Mouse (Mus musculus): ENCODE data around the gene Clmp. TPM values are rescaled to one million over a fixed set of nuclear protein-coding genes. Genes with fewer than 3 reads are reported as not detected.

Clmp gene
- polyA plus RNA-seq, 1 experiment from 2014 or later, result 42.9 TPM

DNA sequence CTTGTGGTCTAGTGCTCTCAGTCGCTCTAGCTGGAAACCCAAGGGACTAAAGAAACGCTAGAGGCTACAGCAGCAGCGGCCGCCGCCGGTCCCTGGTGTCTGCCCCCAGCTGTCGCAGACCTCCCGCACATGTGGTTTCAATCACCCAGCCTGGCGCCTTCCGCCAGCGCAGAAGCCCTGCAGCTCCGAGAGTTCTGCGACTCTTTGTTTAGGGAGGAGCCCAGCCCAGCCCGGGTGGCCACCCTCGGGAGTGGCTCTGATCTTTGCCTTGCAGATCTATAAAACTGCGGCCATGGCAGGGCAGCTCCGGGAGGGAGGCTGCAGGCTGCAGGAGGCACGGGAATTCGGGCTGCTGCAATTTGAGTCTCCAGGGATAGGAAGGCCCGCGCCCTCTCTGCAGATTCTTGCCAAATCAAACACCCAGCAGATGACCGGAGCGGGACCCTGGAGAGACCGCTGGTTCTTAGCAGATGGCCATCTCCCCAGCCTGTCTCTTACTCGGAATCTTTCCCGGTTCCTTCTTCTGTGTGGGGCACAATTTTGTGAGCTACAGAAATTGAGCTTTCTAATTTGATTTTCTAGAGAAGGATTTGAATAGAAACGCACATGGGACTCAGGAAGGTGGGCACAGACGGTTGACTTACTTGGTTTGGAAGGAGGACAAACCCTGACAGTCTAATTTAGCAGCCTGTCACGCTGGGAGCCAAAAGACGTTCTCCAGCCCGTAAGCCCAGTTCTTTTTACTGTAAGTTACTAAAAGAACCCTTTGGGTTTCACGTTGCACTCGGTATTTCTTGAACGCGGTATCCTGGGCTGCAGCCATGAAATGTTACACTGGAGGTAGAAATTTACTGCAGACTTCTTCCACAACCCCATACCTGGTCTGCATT is 45.2 kb downstream of the Clmp start:
- Histone ChIP-seq H3K9me3 (ENCODE audit: control insufficient read depth, low read depth, low read length) (no peaks in the 10 kb centered on the region), H3K4me1 (ENCODE audit: control insufficient read depth, insufficient read depth, low read length) (no peaks in the 10 kb centered on the region), H3K27me3 (ENCODE audit: control insufficient read depth, insufficient read depth, low read length) (no peaks in the 10 kb centered on the region), H3K9ac (replicated peaks; ENCODE audit: low read depth, low read length) (peak overlapping the region; percentile 22), H3K4me3 (ENCODE audit: low read depth, low read length) (peak overlapping the region; percentile 33), H3K4me2 (replicated peaks; ENCODE audit: low read depth, low read length) (peak overlapping the region; percentile 70), H3K36me3 (ENCODE audit: control insufficient read depth, insufficient read depth, low read length) (no peaks in the 10 kb centered on the region), H3K27ac (ENCODE audit: low read length) (peak overlapping the region; percentile 93)
- ATAC-seq (ENCODE audit: insufficient number of reproducible peaks, insufficient read depth, low FRiP score, low read depth), result peak; percentile 90
- WGBS, result under 1% methylated on average over 35 of the region's 35 CpGs

DNA sequence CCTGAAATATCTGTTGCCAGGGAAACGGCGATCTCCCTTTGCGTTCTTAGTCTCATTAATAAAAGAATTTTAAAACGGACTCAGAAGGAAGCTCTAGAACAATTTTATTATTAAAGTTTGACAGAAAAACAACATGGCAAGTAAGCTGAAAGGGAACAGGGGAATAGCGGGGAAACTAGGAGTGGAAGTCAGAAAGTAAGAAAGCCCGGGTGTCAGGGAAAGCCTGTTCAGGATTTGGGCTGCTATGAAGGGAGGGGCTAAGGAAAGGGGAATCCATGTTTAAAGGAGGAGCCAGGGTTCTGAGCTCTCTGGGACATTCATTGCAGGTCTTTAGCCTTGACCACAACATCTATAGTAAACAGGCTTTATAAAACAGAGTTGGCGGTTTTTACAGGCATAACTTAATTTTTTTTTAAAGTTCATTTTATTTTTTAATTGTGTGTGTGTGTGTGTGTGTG is 45.9 kb downstream of the Clmp start:
- H3K27ac ChIP-seq (ENCODE audit: low read length), result peak overlapping the region; percentile 93
- no peaks in the 10 kb centered on the region for H3K4me1 ChIP-seq (ENCODE audit: control insufficient read depth, insufficient read depth, low read length)
- 10% methylated on average over 7 of the region's 7 CpGs for WGBS
- no peaks in the 10 kb centered on the region for H3K36me3 ChIP-seq (ENCODE audit: control insufficient read depth, insufficient read depth, low read length)
- H3K4me3 ChIP-seq (ENCODE audit: low read depth, low read length), result peak overlapping the region; percentile 33
- ATAC-seq (ENCODE audit: insufficient number of reproducible peaks, insufficient read depth, low FRiP score, low read depth), result no peak
- H3K27me3 ChIP-seq (ENCODE audit: control insufficient read depth, insufficient read depth, low read length), result no peaks in the 10 kb centered on the region
- H3K4me2 ChIP-seq (replicated peaks; ENCODE audit: low read depth, low read length), result peak overlapping the region; percentile 70
- peak overlapping the region; percentile 22; the same call in 1 of the 2 replicates for H3K9ac ChIP-seq (replicated peaks; ENCODE audit: low read depth, low read length)
- no peaks in the 10 kb centered on the region for H3K9me3 ChIP-seq (ENCODE audit: control insufficient read depth, low read depth, low read length)

DNA sequence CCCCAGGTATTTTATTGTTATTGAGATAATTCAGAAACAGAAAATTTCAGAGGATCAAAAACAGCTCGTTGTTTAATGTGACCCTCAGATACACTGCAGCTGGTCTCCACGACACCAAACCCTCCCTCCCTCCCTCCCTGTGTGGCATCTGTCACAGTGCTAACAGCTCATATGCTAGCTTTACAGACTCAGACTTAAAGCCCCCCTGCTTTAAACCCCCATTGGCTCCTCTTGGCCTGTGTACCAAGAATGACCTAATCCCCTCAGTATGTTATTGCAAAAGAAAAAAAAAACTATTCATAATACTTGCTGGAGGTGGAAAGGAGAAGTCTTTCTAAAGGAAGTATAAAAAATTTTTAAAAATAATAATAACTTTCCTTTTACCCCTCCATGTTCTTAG is 46.5 kb downstream of the Clmp start:
- H3K4me3 ChIP-seq (ENCODE audit: low read depth, low read length), result no peak overlapping the region
- H3K4me2 ChIP-seq (replicated peaks; ENCODE audit: low read depth, low read length), result no peak overlapping the region
- H3K9ac ChIP-seq (replicated peaks; ENCODE audit: low read depth, low read length), result no peak overlapping the region
- no peak for ATAC-seq (ENCODE audit: insufficient number of reproducible peaks, insufficient read depth, low FRiP score, low read depth)
- H3K4me1 ChIP-seq (ENCODE audit: control insufficient read depth, insufficient read depth, low read length), result no peaks in the 10 kb centered on the region
- WGBS, result 16% methylated on average over 2 of the region's 2 CpGs
- H3K9me3 ChIP-seq (ENCODE audit: control insufficient read depth, low read depth, low read length), result no peaks in the 10 kb centered on the region
- H3K27me3 ChIP-seq (ENCODE audit: control insufficient read depth, insufficient read depth, low read length), result no peaks in the 10 kb centered on the region
- no peaks in the 10 kb centered on the region for H3K36me3 ChIP-seq (ENCODE audit: control insufficient read depth, insufficient read depth, low read length)
- no peak overlapping the region; the same call in 1 of the 2 replicates for H3K27ac ChIP-seq (ENCODE audit: low read length)

DNA sequence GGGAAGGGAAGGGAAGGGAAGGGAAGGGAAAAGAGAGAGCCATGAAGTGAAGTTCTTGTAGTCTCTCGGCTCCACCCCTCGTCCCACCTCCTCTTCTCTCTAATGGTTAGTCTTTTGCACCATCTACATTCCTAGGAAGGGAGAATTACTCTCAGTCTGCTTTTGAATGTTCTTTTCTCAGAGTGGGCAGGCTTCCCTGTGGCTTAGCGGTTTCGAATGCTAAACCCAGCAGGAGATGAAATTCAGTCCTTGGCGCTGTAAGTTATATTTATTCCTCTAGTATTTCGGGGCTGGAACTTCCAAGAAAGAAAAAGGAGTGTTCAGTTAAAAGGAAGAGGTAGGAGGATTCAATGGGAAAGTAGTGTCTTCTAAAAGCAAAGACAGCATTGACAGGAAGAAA is 51.4 kb downstream of the Clmp start:
- no peak overlapping the region for H3K4me2 ChIP-seq (replicated peaks; ENCODE audit: low read depth, low read length)
- no peaks in the 10 kb centered on the region for H3K36me3 ChIP-seq (ENCODE audit: control insufficient read depth, insufficient read depth, low read length)
- 83% methylated on average over 6 of the region's 6 CpGs for WGBS
- no peak overlapping the region for H3K4me3 ChIP-seq (ENCODE audit: low read depth, low read length)
- H3K4me1 ChIP-seq (ENCODE audit: control insufficient read depth, insufficient read depth, low read length), result no peaks in the 10 kb centered on the region
- no peak overlapping the region for H3K27ac ChIP-seq (ENCODE audit: low read length)
- H3K9me3 ChIP-seq (ENCODE audit: control insufficient read depth, low read depth, low read length), result no peaks in the 10 kb centered on the region
- ATAC-seq (ENCODE audit: insufficient number of reproducible peaks, insufficient read depth, low FRiP score, low read depth), result no peak
- H3K9ac ChIP-seq (replicated peaks; ENCODE audit: low read depth, low read length), result no peak overlapping the region
- no peaks in the 10 kb centered on the region for H3K27me3 ChIP-seq (ENCODE audit: control insufficient read depth, insufficient read depth, low read length)

DNA sequence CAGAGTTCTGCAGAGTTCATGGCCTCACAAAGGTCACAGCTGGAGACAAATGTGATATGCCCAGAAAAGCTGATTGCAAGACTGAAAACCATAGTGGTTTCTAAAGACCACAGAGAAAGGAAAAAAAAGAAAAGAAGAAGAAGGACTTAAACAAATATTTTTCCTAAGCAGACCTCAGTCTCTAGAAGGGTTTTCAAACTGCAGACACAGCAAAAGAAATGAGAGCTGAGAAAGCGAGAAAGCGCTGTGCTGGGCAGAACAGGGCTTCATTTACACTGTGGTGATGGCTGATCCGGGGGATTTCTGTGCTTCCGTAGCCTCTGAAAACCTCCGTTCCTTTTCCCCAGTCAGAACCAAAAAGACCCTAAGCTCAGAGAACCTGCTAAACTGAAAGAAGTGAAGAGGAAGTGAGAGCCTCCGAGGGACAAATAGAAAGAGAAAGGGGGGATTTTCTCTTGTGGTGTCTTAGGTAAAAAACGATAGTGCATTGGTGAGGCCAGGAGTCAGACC is 57.8 kb downstream of the Clmp start:
- 39% methylated on average over 7 of the region's 7 CpGs for WGBS
- H3K4me3 ChIP-seq (ENCODE audit: low read depth, low read length), result no peak overlapping the region
- 0 out of 2 replicates have a peak, but pooled peaks cover 3% of the 10 kb centered on the region for H3K4me1 ChIP-seq (ENCODE audit: control insufficient read depth, insufficient read depth, low read length)
- no peak overlapping the region for H3K4me2 ChIP-seq (replicated peaks; ENCODE audit: low read depth, low read length)
- no peaks in the 10 kb centered on the region for H3K36me3 ChIP-seq (ENCODE audit: control insufficient read depth, insufficient read depth, low read length)
- no peak overlapping the region for H3K9ac ChIP-seq (replicated peaks; ENCODE audit: low read depth, low read length)
- no peak overlapping the region; the same call in 1 of the 2 replicates for H3K27ac ChIP-seq (ENCODE audit: low read length)
- H3K27me3 ChIP-seq (ENCODE audit: control insufficient read depth, insufficient read depth, low read length), result no peaks in the 10 kb centered on the region
- no peaks in the 10 kb centered on the region for H3K9me3 ChIP-seq (ENCODE audit: control insufficient read depth, low read depth, low read length)
- ATAC-seq (ENCODE audit: insufficient number of reproducible peaks, insufficient read depth, low FRiP score, low read depth), result no peak

DNA sequence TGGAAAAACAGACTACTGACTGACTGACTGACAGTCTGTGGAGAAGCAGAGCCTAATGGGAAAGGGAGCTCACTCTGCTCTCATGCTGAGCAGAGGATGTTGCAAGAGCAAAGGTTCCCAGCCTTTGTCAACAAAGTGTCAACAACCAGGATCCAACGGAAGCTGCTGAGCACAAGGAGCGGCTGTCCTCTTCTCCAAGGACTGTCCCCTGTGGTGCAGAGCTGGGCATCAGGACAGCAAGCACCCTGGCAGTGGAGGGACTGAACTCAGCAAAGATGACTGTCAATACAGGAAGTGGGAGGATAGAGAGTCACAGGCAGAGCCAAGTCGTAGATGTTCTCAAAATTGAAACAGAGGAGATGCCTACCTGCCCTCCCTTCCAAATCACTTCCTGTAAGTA is 58.5 kb downstream of the Clmp start:
- Histone ChIP-seq H3K27ac (ENCODE audit: low read length) (no peak overlapping the region), H3K9me3 (ENCODE audit: control insufficient read depth, low read depth, low read length) (no peaks in the 10 kb centered on the region), H3K4me1 (ENCODE audit: control insufficient read depth, insufficient read depth, low read length) (0 out of 2 replicates have a peak, but pooled peaks cover 3% of the 10 kb centered on the region), H3K4me2 (replicated peaks; ENCODE audit: low read depth, low read length) (no peak overlapping the region), H3K9ac (replicated peaks; ENCODE audit: low read depth, low read length) (no peak overlapping the region), H3K36me3 (ENCODE audit: control insufficient read depth, insufficient read depth, low read length) (no peaks in the 10 kb centered on the region), H3K27me3 (ENCODE audit: control insufficient read depth, insufficient read depth, low read length) (no peaks in the 10 kb centered on the region), H3K4me3 (ENCODE audit: low read depth, low read length) (no peak overlapping the region)
- 53% methylated on average over 3 of the region's 3 CpGs for WGBS
- no peak for ATAC-seq (ENCODE audit: insufficient number of reproducible peaks, insufficient read depth, low FRiP score, low read depth)

DNA sequence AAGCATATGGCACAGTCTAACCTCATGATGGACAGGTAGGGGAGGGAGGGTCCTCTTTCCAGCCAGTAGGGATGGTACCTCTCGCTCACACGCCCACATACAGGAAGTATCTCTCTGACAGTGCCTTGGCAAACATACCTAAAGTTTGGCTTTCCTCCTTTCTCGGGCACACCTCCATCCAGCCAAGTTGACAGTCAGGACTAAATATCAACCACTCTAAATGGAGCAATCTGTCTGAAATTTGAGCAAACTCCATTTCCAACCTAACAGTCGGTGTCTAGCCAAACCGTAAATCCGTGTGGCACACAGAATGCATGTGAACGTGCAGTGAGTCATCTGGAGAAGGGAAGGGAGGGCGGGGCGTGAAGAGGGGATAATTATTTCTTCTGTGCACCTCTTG is 61.0 kb downstream of the Clmp start:
- Histone ChIP-seq H3K27me3 (ENCODE audit: control insufficient read depth, insufficient read depth, low read length) (no peaks in the 10 kb centered on the region), H3K4me3 (ENCODE audit: low read depth, low read length) (no peak overlapping the region), H3K4me1 (ENCODE audit: control insufficient read depth, insufficient read depth, low read length) (0 out of 2 replicates have a peak, but pooled peaks cover 3% of the 10 kb centered on the region), H3K27ac (ENCODE audit: low read length) (no peak overlapping the region), H3K9ac (replicated peaks; ENCODE audit: low read depth, low read length) (no peak overlapping the region), H3K4me2 (replicated peaks; ENCODE audit: low read depth, low read length) (no peak overlapping the region), H3K36me3 (ENCODE audit: control insufficient read depth, insufficient read depth, low read length) (no peaks in the 10 kb centered on the region), H3K9me3 (ENCODE audit: control insufficient read depth, low read depth, low read length) (no peaks in the 10 kb centered on the region)
- no peak for ATAC-seq (ENCODE audit: insufficient number of reproducible peaks, insufficient read depth, low FRiP score, low read depth)
- WGBS, result 61% methylated on average over 9 of the region's 9 CpGs

DNA sequence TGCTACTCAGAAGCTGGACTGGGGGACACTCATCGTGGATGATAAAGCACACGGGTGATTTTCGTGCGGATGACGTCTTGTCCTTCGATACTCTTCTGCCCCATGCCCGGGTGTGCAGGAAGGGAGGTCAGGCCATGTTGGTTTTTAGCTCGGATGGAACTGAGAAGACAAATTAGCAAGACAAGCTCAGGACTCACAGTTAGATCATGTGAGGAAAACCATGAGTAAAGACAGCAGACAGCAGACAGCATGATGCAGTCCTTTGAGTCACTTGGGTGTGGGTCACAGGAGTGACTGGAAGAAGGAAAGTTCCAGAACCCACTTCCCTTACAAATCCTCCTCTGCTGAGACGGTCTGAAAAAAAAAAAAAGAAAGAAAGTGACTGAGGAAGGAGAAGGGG is 61.5 kb downstream of the Clmp start:
- Histone ChIP-seq H3K36me3 (ENCODE audit: control insufficient read depth, insufficient read depth, low read length) (no peaks in the 10 kb centered on the region), H3K27me3 (ENCODE audit: control insufficient read depth, insufficient read depth, low read length) (no peaks in the 10 kb centered on the region), H3K4me3 (ENCODE audit: low read depth, low read length) (no peak overlapping the region), H3K27ac (ENCODE audit: low read length) (no peak overlapping the region), H3K4me1 (ENCODE audit: control insufficient read depth, insufficient read depth, low read length) (0 out of 2 replicates have a peak, but pooled peaks cover 3% of the 10 kb centered on the region), H3K9me3 (ENCODE audit: control insufficient read depth, low read depth, low read length) (no peaks in the 10 kb centered on the region), H3K4me2 (replicated peaks; ENCODE audit: low read depth, low read length) (no peak overlapping the region), H3K9ac (replicated peaks; ENCODE audit: low read depth, low read length) (no peak overlapping the region)
- WGBS, result 70% methylated on average over 9 of the region's 9 CpGs
- ATAC-seq (ENCODE audit: insufficient number of reproducible peaks, insufficient read depth, low FRiP score, low read depth), result no peak
